8 mouse cellular contexts compared by ENCODE assay signal in the genomic region with DNA sequence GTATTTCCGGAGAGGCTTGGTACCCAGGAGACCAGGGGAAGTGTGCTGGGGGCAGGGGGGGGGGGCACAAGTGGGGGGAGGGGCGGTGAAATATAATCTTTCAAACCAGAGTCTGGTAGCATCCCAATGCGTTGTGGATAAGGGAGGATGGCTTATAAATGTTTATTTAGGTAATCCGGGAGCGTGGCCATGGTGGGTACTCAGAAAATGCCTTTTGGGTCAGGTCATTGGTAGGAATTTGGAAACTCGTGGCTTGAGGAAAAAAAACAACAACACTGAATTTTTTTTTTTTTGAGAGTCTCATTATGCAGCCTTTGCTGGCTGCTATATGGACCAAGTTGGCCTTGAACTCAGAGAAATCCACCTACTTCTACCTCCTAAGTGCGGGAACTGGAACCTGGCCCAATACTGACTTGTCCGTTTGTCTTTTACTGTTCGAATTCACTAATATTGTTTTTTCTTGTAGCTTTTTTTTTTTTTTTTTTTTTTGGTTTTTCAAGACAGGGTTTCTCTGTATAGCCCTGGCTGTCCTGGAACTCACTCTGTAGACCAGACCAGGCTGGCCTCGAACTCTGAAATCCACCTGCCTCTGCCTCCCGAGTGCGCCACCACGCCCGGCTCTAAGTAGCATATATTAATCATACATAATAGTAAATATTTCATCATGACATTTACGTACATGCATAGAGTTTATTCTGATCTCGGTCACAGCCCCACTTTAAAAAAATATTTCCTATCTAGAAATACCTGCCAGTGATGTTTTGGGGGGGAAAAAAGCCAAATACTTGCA. TPM values are rescaled to one million over a fixed set of nuclear protein-coding genes. Genes with fewer than 3 reads are reported as not detected.
DNase-seq lines count a peak whose midpoint lies in the region; ATAC-seq and TF ChIP-seq lines count a peak whose summit lies in the region.

No protein-coding gene starts in this region.

- no peak for TF ChIP-seq CTCF in testis, adult 2 months (IDR thresholded peaks at IDR 0.05; ENCODE audit: control insufficient read depth, insufficient read depth, insufficient replicate concordance, low read depth, low read length)

- no peak overlapping the region for H3K27ac ChIP-seq in testis, adult 2 months (ENCODE audit: control insufficient read depth, insufficient read depth, low read depth, low read length)
- peak overlapping the region; percentile 99 for H3K27ac ChIP-seq in liver, embryonic 12.5 days

- DNase-seq in cerebellum, postnatal 10 days: peak; percentile 33 to 40
- DNase-seq in cerebellum, adult 11 months: no peak
- DNase-seq in testis, postnatal 14 days (ENCODE audit: low spot score): no peak
- DNase-seq in thymus, postnatal 0 days (ENCODE audit: low spot score): no peak
- no peak for DNase-seq in gastrocnemius, postnatal 25 days

- peak overlapping the region; percentile 69 for H3K4me2 ChIP-seq in liver, embryonic 12.5 days

- H3K4me3 ChIP-seq in testis, adult 2 months (ENCODE audit: control insufficient read depth, low read depth, low read length): peak overlapping the region; percentile 96
- peak overlapping the region; percentile 66 for H3K4me3 ChIP-seq in liver, embryonic 12.5 days

- TF ChIP-seq POLR2A in testis, adult 2 months (IDR thresholded peaks at IDR 0.05; ENCODE audit: control insufficient read depth, low read depth, low read length): no peak

- no peaks in the 10 kb centered on the region for H3K9me3 ChIP-seq in liver, embryonic 12.5 days (replicated peaks)

- 0 out of 2 replicates have a peak, but pooled peaks cover 3% of the 10 kb centered on the region for H3K27me3 ChIP-seq in testis, adult 2 months (ENCODE audit: control insufficient read depth, insufficient read depth, low read length)
- 0 out of 2 replicates have a peak, but pooled peaks cover under 1% of the 10 kb centered on the region for H3K27me3 ChIP-seq in liver, embryonic 12.5 days (replicated peaks)

- H3K4me1 ChIP-seq in testis, adult 2 months (ENCODE audit: control insufficient read depth, insufficient read depth, low read length): peaks cover 11% of the 10 kb centered on the region
- peaks cover 99% of the 10 kb centered on the region for H3K4me1 ChIP-seq in liver, embryonic 12.5 days

- H3K9ac ChIP-seq in liver, embryonic 12.5 days: peak overlapping the region; percentile 85

- 24% methylated on average over 16 of the region's 16 CpGs for WGBS in liver, embryonic 12.5 days (ENCODE audit: insufficient replicate concordance)

- ATAC-seq in liver, embryonic 12.5 days: no peak
- ATAC-seq in megakaryocyte-erythroid progenitor cell, adult 5-6 weeks (replicated peaks; ENCODE audit: low FRiP score, low TSS enrichment, poor library complexity, severe bottlenecking): no peak

- H3K36me3 ChIP-seq in testis, adult 2 months (ENCODE audit: control insufficient read depth, insufficient read depth, low read length): no peaks in the 10 kb centered on the region
- H3K36me3 ChIP-seq in liver, embryonic 12.5 days: no peaks in the 10 kb centered on the region

RNA-seq across cellular contexts. Expression of a gene that starts 52.8 kb away (rescaled TPM):
- 87.2 and 99.7 TPM in 2 replicates for polyA plus RNA-seq in testis, adult 2 months (2012; rRNA removed)
- polyA plus RNA-seq in liver, embryonic 12.5 days (2016; fragmentation: Nextera tagmentation; extraction: Ambion mirVana): 112 and 114 TPM in 2 replicates
- total RNA-seq in megakaryocyte-erythroid progenitor cell, adult 5-6 weeks (2014; fragmentation: Nextera tagmentation): 33.2 and 48.8 TPM in 2 replicates
- total RNA-seq in megakaryocyte-erythroid progenitor cell, adult 5-6 weeks (2017): 96.9 and 106 TPM in 2 replicates
- 78.6 and 81.4 TPM in 2 replicates for polyA plus RNA-seq in thymus, postnatal 0 days (2015; fragmentation: Nextera tagmentation; extraction: Ambion mirVana)
- total RNA-seq in gastrocnemius, postnatal 25 days (2021): 10 to 100 TPM; 11.1 to 17.5 TPM

Comparison
In these comparisons a context has a peak if more than half of its experiments do, and no peak if none do; other contexts are left out.
1. DNase-seq: peak in cerebellum, postnatal 10 days (2 of 2); none in cerebellum, adult 11 months (single experiment), testis, postnatal 14 days (single experiment), thymus, postnatal 0 days (single experiment) and gastrocnemius, postnatal 25 days (single experiment).